Mouse (Mus musculus) G1E-ER4 (cell line): Measurements from ENCODE around the gene Zbtb17. TPM values are rescaled to one million over a fixed set of nuclear protein-coding genes. Genes with fewer than 3 reads are reported as not detected.

ENCODE experiments used
- GATA1 ChIP-seq: IDR thresholded peaks from one replicate; pipeline ENCODE4 v1.8.0; 2012; ENCODE audit warnings: low read length, inconsistent platforms
- polyA plus RNA-seq: library from polyadenylated mRNA; stranded (reverse); fragments of >175 nt; gene quantifications from 2 replicates; pipeline ENCODE4 v1.2.3, GENCODE M21; 2012

Zbtb17 gene
- polyA plus RNA-seq, 1 experiment: 50.0 TPM

DNA sequence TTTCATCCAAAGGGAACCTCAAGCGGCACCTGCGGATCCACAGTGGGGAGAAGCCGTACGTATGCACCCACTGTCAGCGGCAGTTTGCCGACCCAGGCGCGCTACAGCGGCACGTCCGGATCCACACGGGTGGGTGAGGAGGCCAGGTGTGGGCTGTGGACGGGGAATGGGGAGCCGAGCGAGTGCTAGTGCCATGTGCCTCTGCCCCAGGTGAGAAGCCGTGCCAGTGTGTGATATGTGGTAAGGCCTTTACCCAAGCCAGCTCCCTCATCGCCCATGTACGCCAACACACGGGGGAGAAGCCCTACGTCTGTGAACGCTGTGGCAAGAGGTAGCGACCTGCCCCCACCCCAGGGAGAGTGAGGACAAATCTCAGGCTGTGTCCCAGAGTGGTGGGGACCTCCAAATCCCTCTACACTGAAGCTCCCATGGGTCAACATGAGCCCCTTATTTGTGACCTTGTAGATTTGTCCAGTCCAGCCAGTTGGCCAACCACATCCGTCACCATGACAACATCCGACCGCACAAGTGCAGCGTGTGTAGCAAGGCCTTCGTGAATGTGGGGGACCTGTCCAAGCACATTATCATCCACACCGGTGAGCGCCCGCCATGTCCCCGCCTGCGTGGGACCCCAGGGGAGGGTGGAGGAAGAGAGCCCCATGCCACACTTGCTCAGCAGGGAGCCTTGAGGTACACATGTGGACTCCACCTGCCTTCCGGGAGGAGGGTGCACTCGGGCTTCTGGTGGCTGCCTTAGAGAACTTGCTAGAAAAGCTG is 21.2 kb downstream of the Zbtb17 start:
- no peak for TF ChIP-seq GATA1

DNA sequence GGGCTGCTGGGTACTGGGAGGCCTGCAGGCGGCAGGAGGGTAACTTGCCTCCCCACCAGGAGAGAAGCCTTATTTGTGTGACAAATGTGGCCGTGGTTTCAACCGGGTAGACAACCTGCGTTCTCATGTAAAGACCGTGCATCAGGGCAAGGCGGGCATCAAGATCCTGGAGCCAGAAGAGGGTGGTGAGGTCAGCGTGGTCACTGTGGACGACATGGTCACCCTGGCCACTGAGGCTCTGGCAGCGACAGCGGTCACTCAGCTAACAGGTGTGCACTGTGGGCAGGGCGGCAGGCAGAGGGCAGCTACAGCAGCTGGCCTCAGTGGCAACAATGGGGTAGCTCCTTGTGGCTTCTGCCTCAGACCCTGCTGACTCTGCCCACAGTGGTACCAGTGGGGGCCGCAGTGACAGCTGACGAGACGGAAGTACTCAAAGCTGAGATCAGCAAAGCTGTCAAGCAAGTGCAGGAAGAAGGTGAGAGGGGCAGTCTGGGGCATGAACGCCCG is 21.9 kb downstream of the Zbtb17 start:
- TF ChIP-seq GATA1: no peak

DNA sequence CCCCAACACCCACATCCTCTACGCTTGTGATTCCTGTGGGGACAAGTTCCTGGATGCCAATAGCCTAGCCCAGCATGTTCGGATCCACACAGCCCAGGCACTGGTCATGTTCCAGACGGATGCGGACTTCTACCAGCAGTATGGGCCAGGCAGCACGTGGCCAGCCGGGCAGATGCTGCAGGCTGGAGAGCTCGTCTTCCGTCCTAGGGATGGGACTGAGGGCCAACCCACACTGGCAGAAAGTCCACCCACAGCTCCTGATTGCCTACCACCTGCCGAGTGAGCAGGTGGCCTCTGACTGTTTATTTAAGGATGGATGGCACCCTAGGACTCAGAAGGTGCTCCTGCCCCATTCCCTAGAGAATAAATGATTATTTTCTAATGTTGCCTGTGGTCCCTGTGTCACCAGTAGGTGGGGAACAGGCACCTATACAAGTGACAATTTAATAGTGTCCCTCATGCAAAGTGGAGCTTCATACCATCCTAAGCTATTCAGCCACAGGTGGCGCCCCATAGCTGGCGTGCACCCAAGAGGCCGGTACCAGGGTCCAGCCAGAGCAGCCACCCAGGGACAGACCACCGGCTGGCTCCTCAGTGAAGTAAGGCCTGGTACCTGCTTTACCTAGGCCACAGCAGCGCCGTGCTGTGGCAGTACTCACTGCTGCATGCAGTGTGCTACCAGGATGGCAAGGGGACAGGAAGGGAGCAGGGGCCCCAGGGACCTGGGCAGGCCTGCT is 22.6 kb downstream of the Zbtb17 start:
- TF ChIP-seq GATA1: no peak

DNA sequence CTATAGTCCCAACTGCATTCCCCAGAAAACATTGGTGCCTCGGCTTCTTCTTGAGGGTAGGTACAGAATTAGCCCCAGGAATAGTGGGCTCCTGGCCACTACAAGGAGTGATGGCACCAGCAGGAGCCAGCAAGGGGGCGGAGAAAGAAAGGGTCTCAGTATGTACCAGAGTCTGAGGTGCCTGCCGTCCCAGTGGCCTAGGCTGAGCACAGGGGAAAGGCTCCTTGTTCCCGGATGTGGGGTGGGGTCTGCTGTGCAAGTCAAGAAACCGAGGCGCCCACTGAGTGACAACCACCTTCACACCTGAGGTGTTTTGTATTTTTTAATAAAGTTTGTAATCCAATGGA is 23.1 kb downstream of the Zbtb17 start:
- no peak for TF ChIP-seq GATA1

DNA sequence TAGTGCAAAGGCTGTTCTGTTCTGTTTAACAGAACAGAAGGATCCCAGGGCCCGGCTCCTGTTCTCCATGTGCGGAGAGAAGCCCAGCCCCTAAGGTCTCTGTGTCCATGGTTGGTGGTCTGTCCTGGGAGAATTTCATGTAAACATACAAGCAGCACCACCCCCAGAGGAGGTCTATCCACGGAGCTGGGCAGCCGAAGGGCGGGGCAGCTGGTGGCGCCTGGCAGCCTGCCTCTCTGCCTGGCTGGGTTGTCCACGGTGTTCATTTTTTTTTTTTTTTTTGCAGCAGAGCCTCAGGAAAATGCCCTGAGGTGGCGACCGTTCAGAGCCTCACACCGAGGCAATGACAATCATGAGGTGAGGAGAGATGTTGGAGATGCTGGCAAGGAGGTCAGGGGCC is 24.1 kb downstream of the Zbtb17 start:
- TF ChIP-seq GATA1: no peak

DNA sequence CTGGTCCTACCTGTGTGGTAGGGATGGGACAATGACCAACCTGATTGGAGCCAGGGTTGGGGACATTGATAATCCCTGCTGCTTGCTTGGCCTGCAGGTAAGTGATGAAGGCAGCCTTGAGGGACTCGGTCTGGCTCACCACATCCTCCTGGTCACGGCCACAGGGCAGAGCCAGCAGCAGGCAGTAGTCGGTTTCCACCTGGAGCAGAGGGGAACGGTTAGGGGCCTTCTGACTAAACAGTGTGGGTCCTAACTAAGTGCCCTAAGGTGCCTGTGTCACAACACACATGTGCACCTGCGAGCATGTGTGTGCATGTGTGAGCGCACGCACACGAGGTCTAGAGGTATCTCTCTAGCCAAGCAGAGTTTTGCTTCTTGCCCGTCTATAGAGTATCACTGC is 24.9 kb downstream of the Zbtb17 start:
- TF ChIP-seq GATA1: no peak

DNA sequence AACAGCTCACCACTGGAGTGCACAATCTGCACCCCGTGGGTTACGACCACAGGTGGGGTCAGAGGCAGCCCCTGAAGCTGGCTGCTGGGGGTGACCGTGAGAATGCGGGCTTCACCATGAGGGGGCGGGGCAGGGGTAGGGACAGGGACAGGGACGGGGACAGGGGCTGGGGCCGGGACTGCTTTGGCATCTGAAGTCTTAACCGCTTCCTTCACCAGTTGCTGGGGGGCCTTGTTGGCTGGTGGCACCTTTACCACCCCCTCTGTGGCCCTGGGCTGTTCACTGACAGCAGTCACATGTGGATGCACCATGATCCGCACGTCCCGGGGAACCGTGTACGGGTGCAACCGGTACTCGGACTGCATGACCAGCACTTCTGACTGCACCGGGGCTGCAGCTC is 27.0 kb downstream of the Zbtb17 start:
- no peak for TF ChIP-seq GATA1

DNA sequence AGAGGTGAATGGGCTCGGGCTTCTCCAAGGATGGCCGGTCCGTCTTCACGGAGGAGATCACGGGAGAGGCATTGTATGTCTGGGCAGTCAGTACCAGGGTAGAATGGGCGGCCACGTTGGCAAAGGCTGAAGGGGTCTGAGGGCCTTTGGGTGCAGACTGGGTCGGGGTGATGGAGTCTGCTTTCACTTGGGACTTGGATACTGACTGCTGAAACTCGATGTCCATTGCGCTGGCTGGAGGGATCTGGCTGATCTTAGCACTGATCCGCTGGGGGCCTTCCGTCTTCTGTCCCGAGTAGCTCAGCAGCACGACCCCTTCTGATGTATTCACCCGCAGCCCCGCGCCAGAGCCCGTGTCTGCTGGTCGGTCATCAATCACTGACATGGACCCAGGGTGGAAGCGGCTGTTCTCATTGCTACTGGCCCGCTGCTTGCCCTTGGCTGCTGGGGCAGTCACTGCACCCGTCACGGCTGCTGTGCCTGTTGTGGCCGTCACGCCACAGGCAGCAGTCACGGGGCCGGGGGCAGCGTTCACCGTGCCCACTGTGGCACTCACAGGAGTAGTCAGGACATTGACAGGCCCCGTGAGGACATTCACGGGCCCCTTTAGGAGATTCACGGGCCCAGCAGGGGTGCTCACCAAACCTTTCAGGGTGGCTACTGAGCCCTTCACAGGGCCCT is 28.3 kb downstream of the Zbtb17 start:
- TF ChIP-seq GATA1: no peak

DNA sequence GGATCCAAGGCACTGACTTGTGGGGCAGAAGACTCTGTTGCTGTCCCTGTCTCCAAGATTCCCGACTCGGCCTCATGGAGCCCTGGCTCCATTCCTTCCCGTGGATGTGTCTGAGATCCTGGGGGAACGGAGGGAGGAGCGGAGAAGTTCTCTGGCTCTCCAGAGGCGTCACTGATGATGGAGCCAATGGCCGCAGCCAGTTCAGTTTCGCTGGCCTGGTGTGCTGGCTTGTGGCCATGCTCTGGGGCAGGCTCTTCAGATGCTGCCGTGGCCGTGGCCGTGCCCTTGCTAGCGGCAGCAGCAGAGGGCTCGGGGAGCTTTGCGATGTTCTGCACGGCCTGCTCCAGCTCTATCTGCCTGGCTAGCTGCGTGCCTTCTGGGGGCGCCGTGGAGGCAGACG is 30.0 kb downstream of the Zbtb17 start:
- no peak for TF ChIP-seq GATA1

DNA sequence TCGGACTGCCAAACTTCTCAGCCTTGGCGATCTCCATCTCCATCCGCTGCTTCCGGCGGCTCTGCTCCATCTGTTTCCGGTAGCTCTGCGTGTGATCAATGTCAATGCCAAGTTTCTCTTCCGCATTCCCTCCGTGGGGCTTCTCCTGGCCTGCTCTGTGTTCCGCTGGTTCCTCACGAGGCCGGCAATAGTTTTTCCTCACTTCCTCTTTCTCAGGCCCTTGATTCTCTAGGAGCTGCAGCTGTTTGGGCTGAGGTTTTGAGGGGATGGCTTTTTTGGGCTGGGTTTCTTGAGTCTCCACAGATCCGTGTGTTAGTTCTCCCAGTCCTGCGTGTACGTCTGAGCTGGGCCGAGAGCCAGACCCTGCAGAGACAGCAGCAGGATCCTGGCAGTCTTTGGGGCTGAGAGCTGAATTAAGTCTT is 33.2 kb downstream of the Zbtb17 start:
- no peak for TF ChIP-seq GATA1

DNA sequence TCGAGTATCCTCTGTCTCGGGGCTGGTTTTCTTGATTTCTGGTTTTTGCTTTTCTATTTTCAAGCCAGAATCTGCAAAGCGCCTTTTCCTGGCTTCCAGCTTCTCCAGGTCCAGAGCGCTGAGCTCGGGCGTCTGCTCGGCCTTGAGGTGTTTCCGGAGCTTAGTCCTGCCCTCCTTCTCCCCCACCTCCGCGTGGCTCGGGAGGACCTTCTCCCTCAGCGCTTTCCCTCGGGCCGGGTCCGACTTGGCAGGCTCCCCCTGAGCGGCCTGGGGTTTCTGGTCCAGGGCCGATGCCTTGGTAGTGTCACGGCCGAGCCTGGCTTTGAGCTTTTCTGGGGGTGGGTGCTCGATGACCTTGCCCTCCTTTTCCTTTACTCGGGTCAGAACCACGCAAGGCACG is 33.8 kb downstream of the Zbtb17 start:
- no peak for TF ChIP-seq GATA1

DNA sequence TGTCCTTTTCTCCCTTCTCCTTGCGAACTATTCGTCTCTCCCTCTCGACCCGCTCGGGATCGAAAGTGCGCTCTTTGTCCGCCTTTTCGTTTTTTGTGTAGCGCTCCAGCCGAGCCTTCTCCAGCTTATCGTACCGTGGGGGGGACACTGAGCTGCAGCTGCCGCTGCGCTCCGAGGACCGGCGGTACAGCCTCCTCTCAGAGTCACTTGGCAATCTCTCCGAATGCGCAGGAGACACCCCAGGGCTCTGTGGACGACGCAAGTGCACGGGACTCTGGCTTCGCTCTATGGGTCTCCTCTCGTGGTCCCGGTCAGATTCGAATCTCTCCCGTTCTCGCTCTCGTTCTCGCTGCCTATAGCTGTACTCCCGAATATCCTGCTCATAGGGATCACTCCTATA is 34.3 kb downstream of the Zbtb17 start:
- TF ChIP-seq GATA1: no peak

DNA sequence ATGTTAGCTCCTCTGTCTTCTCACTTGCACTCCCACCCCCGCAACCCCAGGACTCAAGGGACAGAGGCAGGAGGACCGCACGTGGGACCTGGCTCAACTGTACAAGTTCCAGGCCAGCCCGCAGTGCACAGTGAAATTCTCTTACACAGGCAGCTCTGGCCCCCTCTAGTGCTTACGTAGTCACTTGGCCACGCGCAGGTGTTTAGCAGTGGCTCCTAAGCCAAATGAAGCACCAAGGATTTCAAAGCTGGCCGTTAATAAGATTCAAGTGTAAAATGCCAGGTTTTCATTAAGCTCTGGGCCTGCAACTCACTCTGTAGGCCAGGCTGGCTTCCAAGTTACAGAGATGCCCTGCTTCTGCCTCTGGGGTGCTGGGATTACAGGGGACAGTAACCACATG is 35.0 kb downstream of the Zbtb17 start:
- TF ChIP-seq GATA1: no peak

DNA sequence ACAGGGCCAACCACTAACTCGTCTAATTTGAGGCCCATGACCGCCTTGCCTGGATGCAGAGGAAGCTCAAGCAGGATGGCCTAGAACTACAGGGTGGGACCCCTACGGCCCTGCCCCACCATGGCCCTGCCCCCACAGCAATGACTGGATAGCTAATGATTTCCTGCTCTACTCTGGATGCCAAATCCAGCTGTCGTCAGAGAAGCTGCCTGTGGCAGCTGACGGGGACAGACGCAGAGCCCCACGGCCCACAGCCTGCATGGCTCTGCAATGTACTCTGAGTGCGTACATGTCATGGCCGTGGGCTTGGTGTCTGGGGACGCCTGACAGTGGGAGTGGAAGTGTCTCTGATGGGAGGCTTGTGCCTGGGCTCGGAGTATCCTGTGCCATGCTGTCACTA is 39.6 kb downstream of the Zbtb17 start:
- TF ChIP-seq GATA1: no peak

DNA sequence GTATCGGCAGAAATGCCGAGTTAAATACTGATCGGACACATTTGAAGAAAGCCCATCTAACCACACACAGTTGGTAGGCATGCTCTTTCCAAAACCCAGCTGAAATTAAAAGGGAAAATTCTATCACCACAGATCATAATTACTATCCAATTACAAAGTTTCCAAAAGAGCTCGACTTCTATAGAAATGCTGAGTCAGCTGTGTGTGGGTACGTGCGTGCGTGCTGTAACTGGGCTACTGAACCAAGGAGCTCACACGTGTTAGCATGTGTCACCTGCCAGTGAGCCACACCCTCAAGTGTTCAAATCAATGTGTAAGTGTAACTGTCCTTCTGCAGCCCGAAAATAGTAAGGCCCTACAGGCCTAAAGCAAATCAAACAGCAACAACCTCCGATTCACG is 43.1 kb downstream of the Zbtb17 start:
- no peak for TF ChIP-seq GATA1

DNA sequence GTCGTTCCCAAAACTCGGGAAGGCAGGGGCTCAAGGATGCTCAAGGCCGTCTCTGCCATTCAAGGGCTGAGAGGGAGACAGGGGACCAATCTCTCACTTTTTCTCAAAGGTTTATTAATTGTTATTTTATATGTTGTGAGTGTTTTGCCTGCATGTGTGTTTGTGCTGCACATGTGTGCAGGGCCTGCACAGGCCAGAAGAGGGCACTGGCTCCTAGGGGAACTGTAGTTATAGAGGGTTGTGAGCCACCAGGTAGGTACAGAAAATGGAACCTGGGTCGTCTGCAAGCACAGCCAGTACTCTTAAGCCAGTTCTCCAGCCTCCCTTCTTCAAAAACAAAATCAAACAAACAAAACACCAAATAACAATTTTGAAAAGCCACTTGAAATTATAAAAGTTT is 44.2 kb downstream of the Zbtb17 start:
- no peak for TF ChIP-seq GATA1
